Mouse (Mus musculus) mouse embryonic stem cell (cell line): ENCODE data around the gene Itgav.

Source experiments
- in situ Hi-C, 2 experiments: fragments of 300-500 bp; cut with MboI; formaldehyde crosslinking; loops; 1 replicate in 1 of 2; 3 replicates in 1 of 2; pipeline ENCODE4 v1.14.3; 2019 to 2020; ENCODE audit warnings: low sequenced_read_pairs in 2 of 2, low pct_unique_long_range_greater_than_20kb in 1 of 2, mixed read lengths in 1 of 2; ENCODE audit not compliant: unreplicated experiment in 1 of 2

Itgav gene

DNA sequence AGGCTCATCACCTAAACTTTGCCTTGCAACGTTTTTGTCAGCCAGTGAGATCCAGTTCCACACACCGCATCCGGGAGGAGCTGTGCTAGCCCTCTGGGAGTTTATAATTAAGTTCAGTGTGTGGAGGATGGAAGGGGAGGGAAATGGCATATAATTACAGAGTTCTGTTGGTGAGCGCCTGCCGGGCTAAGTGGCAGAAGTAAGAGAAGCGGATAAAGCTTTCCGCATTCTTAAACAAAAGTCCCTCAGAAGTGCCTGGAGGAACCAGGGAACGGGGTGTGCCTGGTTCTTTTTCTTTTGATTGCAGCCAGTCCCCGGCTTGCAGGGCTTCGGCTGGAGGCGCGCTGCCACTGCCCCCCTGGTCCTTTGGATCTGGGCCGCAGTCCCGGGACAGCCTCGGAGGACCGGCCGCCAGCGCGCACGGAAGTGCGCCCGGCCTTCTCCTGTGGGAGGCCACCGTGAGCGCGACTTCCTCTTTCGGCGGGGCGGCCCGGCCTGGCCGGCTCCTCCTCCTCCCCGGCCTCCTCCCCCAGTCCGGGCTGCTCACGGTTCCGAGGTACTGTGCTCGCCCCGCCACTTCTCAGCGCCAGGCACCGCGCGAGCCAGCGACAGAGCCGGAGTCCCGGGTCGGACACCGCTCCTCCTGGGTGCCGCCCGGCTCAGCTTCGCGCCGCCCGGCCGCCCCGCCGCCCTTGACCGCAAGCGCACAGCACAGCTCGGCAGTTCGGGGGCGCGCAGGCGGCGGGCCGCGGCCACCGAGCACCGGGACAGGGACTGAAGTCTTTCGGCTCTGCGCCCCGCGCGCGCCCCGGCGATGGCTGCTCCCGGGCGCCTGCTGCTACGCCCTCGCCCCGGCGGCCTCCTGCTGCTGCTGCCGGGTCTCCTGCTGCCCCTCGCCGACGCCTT, at the start of gene Itgav:
TSS of gene Itgav (plus strand) at position 477 of the 906 bp plus-strand sequence.
- in situ Hi-C loops = no loop called here

DNA sequence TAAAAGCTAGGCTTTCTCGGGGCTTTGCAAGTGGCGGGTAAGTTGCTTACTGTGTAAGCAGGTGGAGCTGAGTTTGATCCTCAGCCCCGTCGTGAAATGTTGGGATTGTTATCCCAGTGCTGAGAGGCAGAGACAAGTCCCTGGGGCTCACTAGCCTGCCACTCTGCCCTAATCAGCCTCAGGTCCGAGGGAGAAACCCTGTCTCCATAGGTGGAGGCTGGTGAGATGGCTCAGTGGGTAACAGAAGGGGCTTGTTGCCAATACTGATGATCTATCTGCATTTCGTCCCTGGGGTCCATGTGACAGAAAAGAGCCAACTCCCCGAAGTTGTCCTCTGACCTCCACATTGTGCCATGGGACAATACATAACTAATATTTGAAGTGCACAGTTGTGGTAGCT, 49.8 kb upstream of the Itgav start:
- in situ Hi-C loops = no loop called here

DNA sequence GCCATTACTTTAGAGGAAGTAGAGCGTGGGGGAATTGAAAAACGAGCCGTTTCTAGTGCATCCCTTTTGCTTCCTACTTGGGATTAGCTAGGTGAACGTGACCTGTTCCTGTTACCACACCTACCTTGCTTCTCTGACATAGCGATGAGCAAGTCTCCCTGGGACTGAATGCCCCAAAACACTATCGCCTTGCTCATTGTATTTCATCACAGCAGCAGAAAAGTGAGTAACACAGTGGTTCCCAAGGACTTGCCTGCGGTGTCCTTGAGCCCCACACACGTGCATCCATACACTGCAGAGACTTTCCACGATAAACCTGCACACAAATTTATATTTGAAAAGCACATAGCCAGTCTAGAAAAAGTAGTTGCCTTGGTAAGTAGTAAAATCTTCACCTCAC, 49.3 kb upstream of the Itgav start:
- in situ Hi-C loops = no loop called here

GRCm38 (mm10) chr2:83675681-83676080, 48.5 kb upstream of the Itgav start:
- in situ Hi-C loops = no loop called here

GRCm38 (mm10) chr2:83676226-83676870, 47.8 kb upstream of the Itgav start:
- in situ Hi-C loops = no loop called here

DNA sequence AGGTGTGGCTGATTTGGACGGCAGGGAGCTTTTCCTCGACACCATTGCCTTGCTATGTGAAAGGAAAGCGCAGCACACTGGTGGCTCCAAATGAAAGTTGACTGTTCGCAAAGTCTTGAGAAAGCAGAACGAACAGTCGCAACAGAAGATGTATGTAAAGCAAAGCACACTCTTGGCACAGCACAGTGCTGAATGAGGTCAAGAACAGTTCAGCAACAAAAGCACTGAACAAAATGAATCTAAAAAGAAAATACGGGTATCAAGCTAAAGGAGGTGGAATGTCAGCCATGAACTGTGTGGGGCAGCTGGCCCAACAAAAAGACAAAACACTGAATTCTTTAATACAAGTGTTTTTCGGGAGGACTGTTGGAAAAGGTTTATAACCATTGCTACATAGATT, 42.9 kb upstream of the Itgav start:
- in situ Hi-C loops = no loop called here

DNA sequence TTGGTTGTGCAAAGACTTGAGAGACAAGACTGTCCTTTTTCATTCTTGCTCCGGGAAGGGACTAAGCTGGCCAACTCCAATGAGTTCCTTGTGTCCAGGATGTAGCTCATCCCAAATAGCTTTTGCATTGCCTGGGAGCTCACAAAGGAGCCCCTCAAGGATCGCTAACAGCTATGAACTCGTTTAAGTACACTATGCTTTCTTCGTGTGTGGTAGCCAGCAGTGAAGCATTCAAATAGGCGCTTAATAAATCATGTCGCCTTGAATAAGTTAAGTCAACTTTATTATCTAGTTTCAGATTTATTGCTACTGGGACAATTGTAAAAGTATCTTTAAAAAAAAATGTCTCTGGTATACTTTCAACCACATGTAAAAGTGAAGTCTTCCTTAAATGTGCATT, 42.4 kb upstream of the Itgav start:
- in situ Hi-C loops = no loop called here

- in situ Hi-C loops = no loop called here
Measured at GRCm38 (mm10) chr2:83682282-83682681, 41.9 kb upstream of the Itgav start.

DNA sequence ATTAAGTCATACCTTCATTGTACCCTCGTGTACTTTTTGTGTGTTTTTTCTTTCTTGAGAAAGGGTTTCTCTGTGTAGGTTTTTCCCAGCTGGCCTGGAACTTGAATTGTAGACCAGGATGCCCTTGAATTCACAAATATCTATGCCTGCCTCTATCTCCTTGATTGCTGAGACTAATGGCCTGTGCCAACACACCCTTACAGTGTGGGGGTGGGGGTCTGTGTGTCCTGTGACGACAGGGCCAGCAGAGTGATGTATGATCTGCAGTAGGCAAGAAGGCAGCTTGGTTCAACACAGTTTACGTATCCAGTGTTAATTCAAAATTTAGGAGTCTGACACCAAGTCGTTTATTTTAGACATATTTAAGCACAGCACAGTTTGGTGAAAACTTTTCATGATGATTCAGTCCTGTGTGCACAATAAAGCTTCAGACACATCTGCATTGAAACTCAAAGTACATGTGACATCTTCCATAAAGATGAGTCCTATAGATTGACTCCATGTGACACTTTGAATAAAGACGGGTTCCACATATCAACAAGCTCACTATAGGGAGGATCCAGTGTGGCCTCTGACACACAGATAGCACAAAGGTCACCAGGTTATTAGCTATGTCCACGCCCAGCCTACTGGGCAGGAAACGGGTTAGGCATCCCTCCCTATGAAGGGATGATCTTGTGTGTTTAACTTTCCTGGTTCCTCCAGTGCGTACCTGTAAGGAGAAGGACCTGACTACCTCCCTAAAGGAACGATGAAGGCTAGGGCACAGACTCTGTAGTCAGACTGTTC, 40.3 kb upstream of the Itgav start:
- in situ Hi-C loops = no loop called here

- in situ Hi-C loops = no loop called here
Measured at GRCm38 (mm10) chr2:83684691-83685090, 39.5 kb upstream of the Itgav start.

GRCm38 (mm10) chr2:83690372-83690771, 33.8 kb upstream of the Itgav start:
- in situ Hi-C loops = no loop called here

DNA sequence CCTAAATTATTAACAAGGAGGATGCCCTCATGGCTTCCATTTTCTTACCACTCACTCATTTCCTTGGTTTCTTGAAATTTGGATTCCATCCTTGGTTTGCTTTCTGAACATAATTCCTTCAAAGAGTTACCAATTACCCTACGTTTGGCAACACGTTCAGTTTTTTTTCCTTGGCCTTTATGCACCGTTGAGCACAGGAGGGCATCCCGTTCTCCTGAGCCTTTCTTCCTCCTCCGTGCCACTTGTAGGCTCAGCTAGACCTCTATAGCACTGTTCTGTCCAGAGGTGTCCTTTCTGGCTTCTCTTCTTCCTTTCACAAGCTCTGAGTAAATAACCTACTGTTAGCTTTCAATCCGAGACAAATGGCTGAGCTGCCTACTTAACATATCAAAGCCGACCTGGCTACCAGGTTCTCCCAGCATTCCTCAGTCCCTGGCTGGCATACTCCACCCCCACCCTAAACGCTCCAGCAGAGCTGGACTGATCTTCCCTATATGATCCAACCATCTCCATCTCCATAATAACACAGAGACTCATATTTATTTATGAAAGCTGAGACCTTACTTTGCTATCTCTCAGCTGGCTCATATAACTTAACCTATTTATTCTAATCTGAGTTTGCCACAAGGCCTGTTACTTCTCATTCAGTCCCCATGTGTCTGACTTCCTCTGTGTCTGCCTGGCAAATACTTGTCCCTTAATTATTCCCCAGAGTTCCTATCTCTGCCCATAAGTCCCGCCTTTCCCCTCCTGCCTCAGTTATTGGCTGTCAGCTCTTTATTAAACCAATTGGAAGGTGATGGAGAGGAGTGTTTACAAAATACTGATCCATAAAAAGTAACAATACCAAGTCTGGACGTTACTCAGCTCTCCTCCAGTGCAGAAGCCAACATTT, 31.3 kb upstream of the Itgav start:
- in situ Hi-C loops = no loop called here

DNA sequence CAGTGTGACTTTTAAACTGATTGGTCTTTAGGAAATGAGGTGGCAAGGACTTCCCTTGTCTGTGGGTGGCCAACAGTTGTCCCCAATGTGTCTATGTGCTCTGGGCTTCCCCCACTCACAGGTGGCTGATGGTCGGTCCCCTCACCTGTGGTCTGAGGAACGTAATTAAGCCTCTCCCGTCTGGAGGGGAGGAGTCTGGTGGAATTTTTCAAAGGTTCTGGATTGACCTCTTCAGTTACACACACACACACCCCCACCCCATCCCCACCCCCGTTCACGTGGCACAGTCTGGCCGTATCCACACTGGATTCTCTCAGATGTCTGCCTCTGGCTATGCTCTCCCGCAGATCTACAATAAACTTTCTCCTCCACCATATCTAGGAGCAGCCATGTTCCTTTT, 30.1 kb upstream of the Itgav start:
- in situ Hi-C loops = no loop called here

DNA sequence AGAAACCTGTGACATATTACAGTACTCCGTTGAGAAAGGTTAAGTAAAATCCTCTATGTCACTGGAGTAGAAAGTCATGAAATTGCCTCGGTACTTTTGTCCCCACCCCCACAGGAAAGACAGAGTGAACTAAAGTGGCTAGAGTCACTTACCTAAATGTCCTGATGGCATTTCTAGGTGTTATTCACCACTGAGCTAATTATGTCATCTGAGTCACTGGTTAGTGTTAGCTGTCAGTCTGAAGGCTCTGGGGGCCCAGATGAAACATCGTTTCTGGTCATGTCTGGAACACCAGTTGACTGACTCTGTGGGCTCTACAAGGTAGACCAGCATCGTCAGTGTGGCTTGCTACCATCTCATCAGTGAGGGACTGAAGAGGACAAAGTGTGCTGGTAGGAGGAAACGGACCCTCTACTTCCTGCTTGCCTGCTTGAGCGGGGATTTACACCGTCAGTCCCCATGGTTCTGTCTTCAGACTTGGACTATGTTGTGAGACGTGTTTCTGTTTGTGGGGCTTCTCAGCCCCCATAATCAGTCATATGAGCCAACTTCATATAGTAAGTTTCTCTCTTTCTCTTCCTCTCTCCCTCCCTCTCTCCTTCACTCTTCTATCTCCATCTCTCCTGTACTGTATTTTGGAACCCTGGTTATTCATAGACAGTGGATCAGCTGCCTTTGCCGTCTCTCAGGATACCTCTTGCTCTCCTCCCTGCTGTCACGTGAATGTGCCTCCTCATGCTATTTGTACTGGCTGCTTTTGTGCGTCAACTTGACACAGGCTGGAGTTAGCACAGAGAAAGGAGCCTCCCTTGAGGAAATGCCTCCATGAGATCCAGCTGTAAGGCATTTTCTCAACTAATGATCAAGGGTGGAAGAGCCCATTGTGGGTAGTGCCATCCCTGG, 28.6 kb upstream of the Itgav start:
- in situ Hi-C loops = no loop called here

- in situ Hi-C loops = no loop called here
Measured at GRCm38 (mm10) chr2:83698484-83698883, 25.7 kb upstream of the Itgav start.

- in situ Hi-C loops = no loop called here
Measured at GRCm38 (mm10) chr2:83699324-83699723, 24.9 kb upstream of the Itgav start.

GRCm38 (mm10) chr2:83700667-83701066, 23.5 kb upstream of the Itgav start:
- in situ Hi-C loops = no loop called here
